Comparison of ENCODE assay signal across 9 mouse cellular contexts in genomic region chr5:92843850-92844785, GRCm38 (mm10).
DNase-seq lines count a peak whose midpoint lies in the region; ATAC-seq lines count a peak whose summit lies in the region.
"Had no signal": no experiment of that assay in that cellular context is flagged by ENCODE, and none has a peak within 500 bp of the region (broad histone marks: within the 10 kb centered on the region; RNA-seq: fewer than 3 reads in every experiment).

No protein-coding gene starts in this region.

- H3K36me3 ChIP-seq in forebrain, embryonic 15.5 days = no peaks in the 10 kb centered on the region
- H3K36me3 ChIP-seq in midbrain, embryonic 10.5 days = peaks cover 10% of the 10 kb centered on the region
- H3K36me3 ChIP-seq: heart, embryonic 15.5 days had no signal

- H3K27me3 ChIP-seq in forebrain, embryonic 15.5 days = no peaks in the 10 kb centered on the region
- H3K27me3 ChIP-seq in midbrain, embryonic 10.5 days (ENCODE audit: low read depth, poor library complexity, severe bottlenecking) = no peaks in the 10 kb centered on the region
- H3K27me3 ChIP-seq: heart, embryonic 15.5 days had no signal

- WGBS in forebrain, embryonic 15.5 days = 30% methylated on average over 20 of the region's 20 CpGs
- WGBS in midbrain, embryonic 10.5 days = 54% methylated on average over 20 of the region's 20 CpGs

- peak; percentile 39 for DNase-seq in retina, postnatal 1 day
- DNase-seq in retina, embryonic 14.5 days (ENCODE audit: low spot score) = no peak
- peak; percentile 69 for DNase-seq in midbrain, embryonic 10.5 days (ENCODE audit: low spot score)
- no peak for DNase-seq in layer of hippocampus, postnatal 36 days
- no peak for DNase-seq in gastrocnemius, adult 18-20 months (ENCODE audit: low spot score)
- DNase-seq: layer of hippocampus, adult 9-11 months had no signal

- no peak overlapping the region for H3K4me2 ChIP-seq in forebrain, embryonic 15.5 days (replicated peaks)
- H3K4me2 ChIP-seq: heart, embryonic 15.5 days had no signal

- H3K9me3 ChIP-seq in forebrain, embryonic 15.5 days = no peaks in the 10 kb centered on the region
- no peaks in the 10 kb centered on the region for H3K9me3 ChIP-seq in midbrain, embryonic 10.5 days (replicated peaks)
- H3K9me3 ChIP-seq: heart, embryonic 15.5 days had no signal

- 0 out of 2 replicates have a peak overlapping the region, but pooled peaks have one; percentile 25 for H3K27ac ChIP-seq in forebrain, embryonic 15.5 days (replicated peaks)
- peak overlapping the region; percentile 79 for H3K27ac ChIP-seq in midbrain, embryonic 10.5 days (replicated peaks)
- H3K27ac ChIP-seq: heart, embryonic 15.5 days had no signal

- no peak overlapping the region for H3K4me3 ChIP-seq in forebrain, embryonic 15.5 days
- peak overlapping the region; percentile 30; the same call in 1 of the 2 replicates for H3K4me3 ChIP-seq in midbrain, embryonic 10.5 days
- H3K4me3 ChIP-seq: heart, embryonic 15.5 days had no signal

- H3K9ac ChIP-seq in forebrain, embryonic 15.5 days (replicated peaks) = no peak overlapping the region
- H3K9ac ChIP-seq: heart, embryonic 15.5 days had no signal

- H3K4me1 ChIP-seq in forebrain, embryonic 15.5 days = peaks cover 33% of the 10 kb centered on the region
- H3K4me1 ChIP-seq in midbrain, embryonic 10.5 days = peaks cover 48% of the 10 kb centered on the region

- ATAC-seq in forebrain, embryonic 15.5 days (replicated peaks) = peak; percentile 62
- ATAC-seq in CD4-positive, CD25-positive, alpha-beta regulatory T cell, adult 4 months = no peak

Comparison
In these comparisons a context has a peak if more than half of its experiments do, and no peak if none do; other contexts are left out.
1. DNase-seq: peak in retina, postnatal 1 day (single experiment) and midbrain, embryonic 10.5 days (single experiment); none in retina, embryonic 14.5 days (single experiment), layer of hippocampus, postnatal 36 days (0 of 2) and gastrocnemius, adult 18-20 months (single experiment).